Mouse (Mus musculus) neural tube, embryonic 13.5 days (tissue): ENCODE results near the gene Dqx1. TPM values are rescaled to one million over a fixed set of nuclear protein-coding genes. Genes with fewer than 3 reads are reported as not detected.

Source experiments
- ATAC-seq: fragments of 200-750 bp; cut with Nextera tagmentation; 2 replicates; pipeline ENCODE4 v1.8.0; 2017; ENCODE audit warnings: low read depth, mild to moderate bottlenecking, moderate TSS enrichment, moderate library complexity
- H3K27ac ChIP-seq: fragments of 300-500 bp; sonication (generic); replicated peaks from 2 replicates; pipeline ENCODE4 v1.5.1; 2015; ENCODE audit warnings: moderate library complexity, mild to moderate bottlenecking, inconsistent platforms
- H3K27me3 ChIP-seq: fragments of 300-500 bp; sonication (generic); 2 replicates; pipeline ENCODE4 v1.6.1; 2015; ENCODE audit warnings: mild to moderate bottlenecking, inconsistent platforms
- H3K36me3 ChIP-seq: fragments of 300-500 bp; sonication (generic); 2 replicates; pipeline ENCODE4 v1.6.1; 2015; ENCODE audit warnings: mild to moderate bottlenecking, inconsistent platforms
- H3K4me1 ChIP-seq: fragments of 300-500 bp; sonication (generic); replicated peaks from 2 replicates; pipeline ENCODE4 v1.6.1; 2015; ENCODE audit warnings: inconsistent platforms
- H3K4me2 ChIP-seq: fragments of 300-500 bp; sonication (generic); 2 replicates; pipeline ENCODE4 v1.6.1; 2015; ENCODE audit warnings: inconsistent platforms, mild to moderate bottlenecking, moderate library complexity
- H3K4me3 ChIP-seq: fragments of 300-500 bp; sonication (generic); 2 replicates; pipeline ENCODE4 v1.5.1; 2015; ENCODE audit warnings: mild to moderate bottlenecking, inconsistent platforms
- H3K9ac ChIP-seq: fragments of 300-500 bp; sonication (generic); 2 replicates; pipeline ENCODE4 v1.6.1; 2015; ENCODE audit warnings: moderate library complexity, mild to moderate bottlenecking, inconsistent platforms
- H3K9me3 ChIP-seq: fragments of 300-500 bp; sonication (generic); 2 replicates; pipeline ENCODE4 v1.6.1; 2016; ENCODE audit warnings: inconsistent platforms
- WGBS: fragments of 180-500 bp; shearing (Covaris S2); methylation state at CpG from one replicate; pipeline ENCODE4 v1.1.7; 2015; 5-methylcytosine and 5-hydroxymethylcytosine counted together
- polyA plus RNA-seq: library from polyadenylated mRNA; unstranded; fragments of >200 nt; fragmentation: Nextera tagmentation; extraction: Ambion mirVana; gene quantifications from 2 replicates; pipeline ENCODE4 v1.2.1, GENCODE M21; 2015

The Dqx1 gene
- polyA plus RNA-seq, 1 experiment from 2014 or later, result 1.0 TPM

GRCm38 (mm10) chr6:83023008-83023407, 34.6 kb upstream of the Dqx1 start:
- Histone ChIP-seq H3K4me2 (no peak overlapping the region), H3K27me3 (no peaks in the 10 kb centered on the region), H3K27ac (no peak overlapping the region), H3K4me1 (no peaks in the 10 kb centered on the region), H3K9ac (no peak overlapping the region), H3K36me3 (no peaks in the 10 kb centered on the region), H3K4me3 (no peak overlapping the region), H3K9me3 (no peaks in the 10 kb centered on the region)
- WGBS, result 91% methylated on average over 9 of the region's 9 CpGs
- ATAC-seq, result no peak

GRCm38 (mm10) chr6:83023786-83024185, 33.9 kb upstream of the Dqx1 start:
- no peaks in the 10 kb centered on the region for H3K27me3 ChIP-seq
- H3K4me3 ChIP-seq, result no peak overlapping the region
- ATAC-seq, result no peak
- no peaks in the 10 kb centered on the region for H3K9me3 ChIP-seq
- WGBS, result 95% methylated on average over 2 of the region's 2 CpGs
- no peak overlapping the region for H3K9ac ChIP-seq
- H3K36me3 ChIP-seq, result no peaks in the 10 kb centered on the region
- no peaks in the 10 kb centered on the region for H3K4me1 ChIP-seq
- H3K4me2 ChIP-seq, result no peak overlapping the region
- H3K27ac ChIP-seq, result no peak overlapping the region

- Histone ChIP-seq H3K4me3 (no peak overlapping the region), H3K36me3 (no peaks in the 10 kb centered on the region), H3K27me3 (0 out of 2 replicates have a peak, but pooled peaks cover 3% of the 10 kb centered on the region), H3K9ac (no peak overlapping the region), H3K27ac (no peak overlapping the region), H3K9me3 (no peaks in the 10 kb centered on the region), H3K4me1 (no peaks in the 10 kb centered on the region), H3K4me2 (no peak overlapping the region)
- ATAC-seq, result no peak
- WGBS, result 69% methylated on average over 4 of the region's 4 CpGs
Observed at GRCm38 (mm10) chr6:83024421-83024820, 33.2 kb upstream of the Dqx1 start.

GRCm38 (mm10) chr6:83025221-83025620, 32.4 kb upstream of the Dqx1 start:
- Histone ChIP-seq H3K4me2 (no peak overlapping the region), H3K4me1 (no peaks in the 10 kb centered on the region; the same call in 1 of the 2 replicates), H3K9ac (no peak overlapping the region), H3K9me3 (no peaks in the 10 kb centered on the region), H3K36me3 (no peaks in the 10 kb centered on the region), H3K4me3 (no peak overlapping the region), H3K27me3 (peaks cover 11% of the 10 kb centered on the region), H3K27ac (no peak overlapping the region)
- ATAC-seq, result no peak
- 91% methylated on average over 4 of the region's 4 CpGs for WGBS

GRCm38 (mm10) chr6:83027293-83027692, 30.4 kb upstream of the Dqx1 start:
- Histone ChIP-seq H3K4me3 (no peak overlapping the region), H3K27ac (no peak overlapping the region), H3K9me3 (no peaks in the 10 kb centered on the region), H3K4me1 (peaks cover 4% of the 10 kb centered on the region), H3K9ac (no peak overlapping the region), H3K27me3 (peaks cover 30% of the 10 kb centered on the region), H3K36me3 (no peaks in the 10 kb centered on the region), H3K4me2 (no peak overlapping the region)
- no peak for ATAC-seq
- 72% methylated on average over 8 of the region's 8 CpGs for WGBS

- ATAC-seq, result no peak
Observed at GRCm38 (mm10) chr6:83027706-83028105, 29.9 kb upstream of the Dqx1 start.

GRCm38 (mm10) chr6:83029777-83030176, 27.9 kb upstream of the Dqx1 start:
- H3K27me3 ChIP-seq, result peaks cover 52% of the 10 kb centered on the region
- peaks cover 22% of the 10 kb centered on the region for H3K4me1 ChIP-seq
- H3K4me3 ChIP-seq, result no peak overlapping the region
- H3K4me2 ChIP-seq, result no peak overlapping the region
- 23% methylated on average over 10 of the region's 10 CpGs for WGBS
- H3K9ac ChIP-seq, result no peak overlapping the region
- ATAC-seq, result no peak
- no peaks in the 10 kb centered on the region for H3K9me3 ChIP-seq
- H3K27ac ChIP-seq, result no peak overlapping the region
- H3K36me3 ChIP-seq, result no peaks in the 10 kb centered on the region

More at GRCm38 (mm10) chr6:83027706-83028105, 29.9 kb upstream of the Dqx1 start:
- Histone ChIP-seq H3K4me3 (no peak overlapping the region), H3K36me3 (no peaks in the 10 kb centered on the region), H3K9me3 (no peaks in the 10 kb centered on the region), H3K27me3 (peaks cover 35% of the 10 kb centered on the region), H3K9ac (no peak overlapping the region), H3K4me1 (peaks cover 8% of the 10 kb centered on the region), H3K4me2 (no peak overlapping the region), H3K27ac (no peak overlapping the region)
- 51% methylated on average over 8 of the region's 9 CpGs for WGBS

GRCm38 (mm10) chr6:83031111-83031510, 26.5 kb upstream of the Dqx1 start:
- no peak overlapping the region for H3K4me3 ChIP-seq
- no peak overlapping the region for H3K27ac ChIP-seq
- ATAC-seq, result no peak
- no peaks in the 10 kb centered on the region for H3K36me3 ChIP-seq
- 67% methylated on average over 7 of the region's 7 CpGs for WGBS
- peaks cover 59% of the 10 kb centered on the region for H3K27me3 ChIP-seq
- no peak overlapping the region for H3K9ac ChIP-seq
- H3K4me2 ChIP-seq, result no peak overlapping the region
- H3K9me3 ChIP-seq, result no peaks in the 10 kb centered on the region
- peaks cover 22% of the 10 kb centered on the region for H3K4me1 ChIP-seq

GRCm38 (mm10) chr6:83031921-83032590, 25.6 kb upstream of the Dqx1 start:
- Histone ChIP-seq H3K9me3 (no peaks in the 10 kb centered on the region), H3K9ac (peak overlapping the region; percentile 65; the same call in 1 of the 2 replicates), H3K27ac (no peak overlapping the region), H3K4me2 (peak overlapping the region; percentile 82), H3K27me3 (peaks cover 62% of the 10 kb centered on the region), H3K4me1 (peaks cover 22% of the 10 kb centered on the region), H3K4me3 (peak overlapping the region; percentile 46), H3K36me3 (no peaks in the 10 kb centered on the region)
- 19% methylated on average over 18 of the region's 18 CpGs for WGBS
- ATAC-seq, result no peak

GRCm38 (mm10) chr6:83032769-83033191, 24.9 kb upstream of the Dqx1 start:
- Histone ChIP-seq H3K4me2 (peak overlapping the region; percentile 82), H3K9me3 (no peaks in the 10 kb centered on the region), H3K4me1 (peaks cover 22% of the 10 kb centered on the region), H3K4me3 (peak overlapping the region; percentile 46), H3K36me3 (no peaks in the 10 kb centered on the region), H3K27ac (no peak overlapping the region), H3K9ac (peak overlapping the region; percentile 65), H3K27me3 (peaks cover 62% of the 10 kb centered on the region)
- peak; percentile 44 for ATAC-seq
- WGBS, result under 1% methylated on average over 31 of the region's 31 CpGs

GRCm38 (mm10) chr6:83033249-83034185, 24.1 kb upstream of the Dqx1 start, which contains the start of the genes Dok1 and Loxl3:
Gene Dok1 (minus strand): TSS chr6:83033471.
Gene Loxl3 (plus strand): TSS chr6:83034173.
- Histone ChIP-seq H3K4me1 (peaks cover 29% of the 10 kb centered on the region), H3K9me3 (no peaks in the 10 kb centered on the region), H3K27ac (peak within 1 kb of the TSS; percentile 29), H3K27me3 (peaks cover 62% of the 10 kb centered on the region), H3K36me3 (no peaks in the 10 kb centered on the region), H3K9ac (peak within 1 kb of the TSS; percentile 65), H3K4me3 (peak within 1 kb of the TSS; percentile 46), H3K4me2 (peak within 1 kb of the TSS; percentile 82)
- whole genome bisulfite sequencing, result under 1% methylated on average over 51 of the region's 51 CpGs
- peak; percentile 66 for ATAC-seq

- H3K27me3 ChIP-seq, result peaks cover 58% of the 10 kb centered on the region
- H3K27ac ChIP-seq, result peak overlapping the region; percentile 29; the same call in 1 of the 2 replicates
- WGBS, result 15% methylated on average over 5 of the region's 5 CpGs
- peak overlapping the region; percentile 82 for H3K4me2 ChIP-seq
- H3K4me1 ChIP-seq, result peaks cover 34% of the 10 kb centered on the region
- H3K4me3 ChIP-seq, result peak overlapping the region; percentile 46
- no peak for ATAC-seq
- peak overlapping the region; percentile 65 for H3K9ac ChIP-seq
- no peaks in the 10 kb centered on the region for H3K9me3 ChIP-seq
- no peaks in the 10 kb centered on the region for H3K36me3 ChIP-seq
Observed at GRCm38 (mm10) chr6:83034463-83035055, 23.1 kb upstream of the Dqx1 start.
